Mouse (Mus musculus) liver, embryonic 15.5 days (tissue): Measurements from ENCODE around the gene Npnt. TPM values are rescaled to one million over a fixed set of nuclear protein-coding genes. Genes with fewer than 3 reads are reported as not detected.
A peak's percentile ranks its signal among the peaks of the same experiment; 100 is the strongest.

ENCODE experiments used
- ATAC-seq: fragments of 200-750 bp; cut with Nextera tagmentation; 2 replicates; pipeline ENCODE4 v1.8.0; 2017; ENCODE audit warnings: moderate number of reproducible peaks, mild to moderate bottlenecking, moderate library complexity; ENCODE audit not compliant: insufficient read depth
- H3K27ac ChIP-seq: fragments of 300-500 bp; sonication (generic); replicated peaks from 2 replicates; pipeline ENCODE4 v1.5.1; 2015; ENCODE audit warnings: mild to moderate bottlenecking, inconsistent platforms
- H3K27me3 ChIP-seq: fragments of 300-500 bp; sonication (generic); 2 replicates; pipeline ENCODE4 v1.6.1; 2015; ENCODE audit warnings: mild to moderate bottlenecking, inconsistent platforms
- H3K36me3 ChIP-seq: fragments of 300-500 bp; sonication (generic); replicated peaks from 2 replicates; pipeline ENCODE4 v1.6.1; 2015; ENCODE audit warnings: moderate library complexity, mild to moderate bottlenecking, inconsistent platforms
- H3K4me1 ChIP-seq: fragments of 300-500 bp; sonication (generic); replicated peaks from 2 replicates; pipeline ENCODE4 v1.6.1; 2015; ENCODE audit warnings: inconsistent platforms
- H3K4me2 ChIP-seq: fragments of 300-500 bp; sonication (generic); 2 replicates; pipeline ENCODE4 v1.6.1; 2015; ENCODE audit warnings: moderate library complexity, mild to moderate bottlenecking, inconsistent platforms
- H3K4me3 ChIP-seq: fragments of 300-500 bp; sonication (generic); replicated peaks from 2 replicates; pipeline ENCODE4 v1.5.1; 2015; ENCODE audit warnings: mild to moderate bottlenecking, inconsistent platforms
- H3K9ac ChIP-seq: fragments of 300-500 bp; sonication (generic); 2 replicates; pipeline ENCODE4 v1.6.1; 2015; ENCODE audit warnings: moderate library complexity, mild to moderate bottlenecking, inconsistent platforms
- H3K9me3 ChIP-seq: fragments of 300-500 bp; sonication (generic); replicated peaks from 2 replicates; pipeline ENCODE4 v1.6.1; 2016; ENCODE audit warnings: inconsistent platforms
- WGBS: fragments of 180-500 bp; shearing (Covaris S2); methylation state at CpG from one replicate; pipeline ENCODE4 v1.1.7; 2015; ENCODE audit warnings: mixed read lengths; ENCODE audit not compliant: insufficient replicate concordance; 5-methylcytosine and 5-hydroxymethylcytosine counted together
- polyA plus RNA-seq: library from polyadenylated mRNA; unstranded; fragments of >200 nt; fragmentation: Nextera tagmentation; extraction: Ambion mirVana; gene quantifications from 2 replicates; pipeline ENCODE4 v1.2.1, GENCODE M21; 2015

The Npnt gene
- polyA plus RNA-seq, 1 experiment from 2014 or later: 2.4 TPM

DNA sequence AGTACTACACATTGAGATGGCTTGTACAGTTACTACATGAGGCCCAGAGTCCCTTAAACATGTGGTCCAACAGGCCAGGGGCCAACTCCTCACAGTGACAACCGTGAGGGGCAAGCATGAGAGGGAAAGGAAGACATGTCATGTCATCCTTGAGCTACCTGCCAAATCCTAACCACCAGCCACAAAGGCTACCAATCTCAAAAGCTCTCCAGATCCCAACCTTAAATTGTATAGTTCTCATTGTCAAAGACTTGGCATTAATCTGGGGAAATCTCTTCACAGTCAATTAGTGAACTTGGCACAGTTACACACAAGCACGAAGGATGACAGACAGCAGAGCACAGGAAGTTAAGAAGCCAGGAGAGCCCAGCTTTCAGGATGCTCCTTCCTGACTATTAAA lies 15.4 kb downstream of the Npnt start:
- Histone ChIP-seq H3K36me3 (no peaks in the 10 kb centered on the region), H3K9me3 (no peaks in the 10 kb centered on the region), H3K27me3 (no peaks in the 10 kb centered on the region), H3K4me3 (no peak overlapping the region), H3K4me1 (no peaks in the 10 kb centered on the region), H3K9ac (no peak overlapping the region), H3K4me2 (no peak overlapping the region), H3K27ac (no peak overlapping the region)
- no peak for ATAC-seq
- WGBS: 48% methylated on average over 2 of the region's 2 CpGs

DNA sequence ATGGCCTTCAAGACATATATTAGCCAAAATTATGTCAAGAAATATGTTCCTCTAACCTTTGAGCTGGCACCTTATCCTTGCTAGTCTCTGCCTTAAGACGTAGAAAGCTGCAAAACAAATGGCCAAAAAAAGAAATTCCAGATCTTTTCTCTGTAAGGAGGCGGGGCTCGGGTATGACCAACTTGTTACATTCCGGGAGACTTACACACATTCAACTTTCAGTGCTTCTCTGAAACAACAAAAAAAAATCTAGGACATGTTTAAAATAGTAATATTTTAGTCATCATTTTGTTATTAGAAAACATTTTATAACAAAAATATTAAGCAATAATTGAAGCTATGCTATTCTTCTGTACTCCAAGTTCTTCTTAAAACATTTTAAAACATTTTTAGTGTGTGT lies 18.6 kb downstream of the Npnt start:
- WGBS: 72% methylated on average over 4 of the region's 4 CpGs
- H3K4me1 ChIP-seq: no peaks in the 10 kb centered on the region
- no peaks in the 10 kb centered on the region for H3K36me3 ChIP-seq
- no peak overlapping the region for H3K4me2 ChIP-seq
- H3K9ac ChIP-seq: no peak overlapping the region
- no peaks in the 10 kb centered on the region for H3K9me3 ChIP-seq
- no peak overlapping the region for H3K4me3 ChIP-seq
- no peak for ATAC-seq
- H3K27ac ChIP-seq: no peak overlapping the region
- H3K27me3 ChIP-seq: no peaks in the 10 kb centered on the region

DNA sequence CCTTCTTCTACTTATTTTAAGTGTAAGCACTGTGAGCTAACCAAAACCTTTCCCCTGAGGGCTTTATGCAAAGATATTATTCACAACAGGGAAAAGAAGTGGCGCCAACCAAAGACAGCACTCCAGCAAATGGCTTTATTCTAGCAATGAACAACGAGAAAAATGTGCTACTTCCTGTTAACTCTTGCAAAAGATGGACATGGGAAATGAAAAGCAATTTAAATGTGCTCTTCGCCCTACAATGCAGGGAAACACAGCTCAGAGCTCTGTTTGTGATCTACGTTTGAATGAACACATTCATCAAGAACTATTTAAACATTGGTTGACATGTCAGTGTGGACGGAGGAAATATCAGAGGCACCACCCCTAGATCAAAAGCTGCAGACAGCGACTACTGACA lies 20.2 kb downstream of the Npnt start:
- Histone ChIP-seq H3K9me3 (no peaks in the 10 kb centered on the region), H3K36me3 (no peaks in the 10 kb centered on the region), H3K4me1 (no peaks in the 10 kb centered on the region), H3K27me3 (no peaks in the 10 kb centered on the region), H3K4me3 (no peak overlapping the region), H3K27ac (no peak overlapping the region), H3K4me2 (no peak overlapping the region), H3K9ac (no peak overlapping the region)
- WGBS: 37% methylated on average over 6 of the region's 6 CpGs
- ATAC-seq: no peak

- WGBS: 71% methylated on average over 9 of the region's 9 CpGs
- Histone ChIP-seq H3K27ac (no peak overlapping the region), H3K4me2 (no peak overlapping the region), H3K27me3 (no peaks in the 10 kb centered on the region), H3K9me3 (no peaks in the 10 kb centered on the region), H3K4me3 (no peak overlapping the region), H3K36me3 (no peaks in the 10 kb centered on the region), H3K9ac (no peak overlapping the region), H3K4me1 (no peaks in the 10 kb centered on the region)
- ATAC-seq: no peak
Measured at GRCm38 (mm10) chr3:132928186-132928585, 21.9 kb downstream of the Npnt start.

DNA sequence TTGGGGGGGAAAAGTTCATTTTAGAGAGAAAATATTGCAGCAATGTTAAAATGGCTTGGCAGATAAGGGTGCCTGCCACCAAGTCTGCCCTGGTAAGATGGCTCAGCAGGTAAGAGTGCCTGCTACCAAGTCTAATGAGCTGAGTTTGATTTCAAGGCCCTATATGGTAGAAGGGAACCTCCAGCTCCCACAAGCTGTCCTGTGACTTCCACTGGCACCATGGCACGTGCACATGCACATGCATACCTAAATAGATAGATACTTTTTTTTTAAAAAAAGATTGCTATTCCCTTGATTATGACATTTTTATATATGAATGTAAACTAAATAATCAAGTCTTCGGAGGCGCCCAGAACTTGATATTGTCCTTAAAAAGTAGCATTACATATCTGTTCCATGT lies 30.3 kb downstream of the Npnt start:
- Histone ChIP-seq H3K4me1 (no peaks in the 10 kb centered on the region; the same call in 1 of the 2 replicates), H3K4me3 (no peak overlapping the region), H3K9ac (no peak overlapping the region), H3K27ac (no peak overlapping the region), H3K4me2 (no peak overlapping the region), H3K9me3 (no peaks in the 10 kb centered on the region), H3K27me3 (no peaks in the 10 kb centered on the region), H3K36me3 (no peaks in the 10 kb centered on the region)
- no peak for ATAC-seq
- 64% methylated on average over 3 of the region's 3 CpGs for WGBS

DNA sequence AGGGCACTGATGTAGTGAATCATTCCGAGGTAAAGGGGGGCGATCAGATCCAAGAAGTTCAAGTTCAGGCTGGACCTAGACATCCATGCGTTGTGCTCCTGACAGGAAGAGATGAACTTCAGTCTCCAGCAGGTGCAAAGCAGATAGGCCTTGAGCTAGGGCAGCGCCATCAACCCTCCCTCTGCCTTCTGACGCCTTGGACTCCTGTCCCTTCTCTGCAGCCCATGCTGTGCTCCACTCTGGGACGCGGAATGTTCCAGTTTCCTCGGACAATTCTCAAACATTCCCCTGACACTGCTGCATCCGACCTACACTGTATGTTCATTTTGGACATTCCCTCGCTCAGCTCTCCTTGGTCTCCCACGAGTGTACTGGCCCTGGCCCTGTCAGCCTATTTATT lies 30.9 kb downstream of the Npnt start:
- Histone ChIP-seq H3K27me3 (no peaks in the 10 kb centered on the region), H3K9ac (no peak overlapping the region), H3K27ac (no peak overlapping the region), H3K4me1 (no peaks in the 10 kb centered on the region; the same call in 1 of the 2 replicates), H3K4me3 (no peak overlapping the region), H3K36me3 (no peaks in the 10 kb centered on the region), H3K9me3 (no peaks in the 10 kb centered on the region), H3K4me2 (no peak overlapping the region)
- ATAC-seq: no peak
- WGBS: 72% methylated on average over 11 of the region's 11 CpGs

DNA sequence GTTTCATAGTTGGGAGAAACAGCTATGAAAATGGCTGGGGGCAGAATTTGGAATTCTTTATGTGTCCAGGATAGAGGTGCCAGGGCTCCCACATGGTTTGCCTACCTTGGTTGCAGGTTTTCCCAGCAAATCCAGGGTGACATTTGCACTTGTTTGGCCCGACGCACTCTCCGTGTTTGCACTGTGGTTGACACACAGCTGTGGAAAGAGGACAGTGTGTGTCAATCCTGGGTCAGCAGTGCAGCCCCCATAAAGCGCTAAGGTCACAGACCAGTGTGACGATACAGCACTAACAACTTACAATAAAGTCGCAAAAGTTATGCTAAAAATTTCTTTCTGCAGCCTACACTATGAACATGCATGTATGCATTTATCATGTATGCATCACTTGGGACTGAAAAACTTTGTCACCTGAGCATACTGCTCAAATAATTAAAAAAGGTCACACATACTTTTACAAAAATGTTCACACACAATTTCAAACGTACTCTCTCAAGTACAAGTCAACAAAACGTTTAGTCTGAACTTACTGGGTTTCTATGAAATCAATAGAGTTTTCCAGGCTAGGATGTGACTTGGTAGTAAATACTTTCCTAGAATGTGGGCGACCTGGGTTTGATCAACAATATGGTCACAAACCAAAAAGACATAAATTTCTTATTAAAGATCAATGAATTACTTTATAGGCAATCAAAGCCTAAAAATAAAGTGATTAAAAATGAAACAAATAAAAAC lies 32.6 kb downstream of the Npnt start:
- Histone ChIP-seq H3K36me3 (no peaks in the 10 kb centered on the region), H3K9me3 (no peaks in the 10 kb centered on the region), H3K27ac (no peak overlapping the region), H3K9ac (no peak overlapping the region), H3K4me3 (no peak overlapping the region), H3K27me3 (no peaks in the 10 kb centered on the region), H3K4me1 (no peaks in the 10 kb centered on the region; the same call in 1 of the 2 replicates), H3K4me2 (no peak overlapping the region)
- peak; percentile 67 for ATAC-seq
- WGBS: 67% methylated on average over 9 of the region's 9 CpGs

- no peak overlapping the region for H3K9ac ChIP-seq
- H3K4me3 ChIP-seq: no peak overlapping the region
- no peaks in the 10 kb centered on the region; the same call in 1 of the 2 replicates for H3K4me1 ChIP-seq
- no peak overlapping the region for H3K27ac ChIP-seq
- WGBS: 70% methylated on average over 9 of the region's 9 CpGs
- ATAC-seq: no peak
- no peaks in the 10 kb centered on the region for H3K27me3 ChIP-seq
- no peak overlapping the region for H3K4me2 ChIP-seq
- H3K36me3 ChIP-seq: no peaks in the 10 kb centered on the region
- H3K9me3 ChIP-seq: no peaks in the 10 kb centered on the region
Measured at GRCm38 (mm10) chr3:132915661-132916060, 34.4 kb downstream of the Npnt start.

DNA sequence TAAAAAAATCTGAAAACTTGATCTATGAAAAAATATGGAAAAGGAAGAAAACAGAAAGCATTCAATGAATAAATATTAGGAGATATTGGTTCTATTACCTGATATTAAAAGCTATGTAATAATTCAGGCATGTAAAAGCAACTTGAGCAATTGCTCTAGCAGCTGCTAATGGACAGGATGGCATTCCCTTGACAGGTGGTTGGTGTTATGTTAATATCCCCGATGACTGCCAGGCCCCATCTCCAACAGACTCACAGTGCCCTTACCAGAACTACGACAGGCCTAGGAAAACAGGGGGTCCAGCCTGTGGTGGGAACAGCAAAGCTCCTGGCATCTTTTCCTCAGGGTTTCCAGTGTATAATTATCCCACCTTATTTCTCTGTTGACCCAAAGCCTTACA lies 37.7 kb downstream of the Npnt start:
- Histone ChIP-seq H3K4me3 (no peak overlapping the region), H3K9ac (no peak overlapping the region), H3K27ac (no peak overlapping the region), H3K27me3 (no peaks in the 10 kb centered on the region), H3K9me3 (no peaks in the 10 kb centered on the region), H3K4me2 (no peak overlapping the region), H3K4me1 (no peaks in the 10 kb centered on the region), H3K36me3 (no peaks in the 10 kb centered on the region)
- WGBS: 61% methylated on average over 2 of the region's 2 CpGs
- no peak for ATAC-seq

GRCm38 (mm10) chr3:132911716-132912115 lies 38.4 kb downstream of the Npnt start:
- no peak for ATAC-seq
- WGBS: 47% methylated on average over 4 of the region's 4 CpGs
- H3K27ac ChIP-seq: no peak overlapping the region
- no peaks in the 10 kb centered on the region for H3K27me3 ChIP-seq
- H3K4me1 ChIP-seq: no peaks in the 10 kb centered on the region
- no peak overlapping the region for H3K4me3 ChIP-seq
- H3K9ac ChIP-seq: no peak overlapping the region
- H3K4me2 ChIP-seq: no peak overlapping the region
- no peaks in the 10 kb centered on the region for H3K36me3 ChIP-seq
- H3K9me3 ChIP-seq: no peaks in the 10 kb centered on the region

DNA sequence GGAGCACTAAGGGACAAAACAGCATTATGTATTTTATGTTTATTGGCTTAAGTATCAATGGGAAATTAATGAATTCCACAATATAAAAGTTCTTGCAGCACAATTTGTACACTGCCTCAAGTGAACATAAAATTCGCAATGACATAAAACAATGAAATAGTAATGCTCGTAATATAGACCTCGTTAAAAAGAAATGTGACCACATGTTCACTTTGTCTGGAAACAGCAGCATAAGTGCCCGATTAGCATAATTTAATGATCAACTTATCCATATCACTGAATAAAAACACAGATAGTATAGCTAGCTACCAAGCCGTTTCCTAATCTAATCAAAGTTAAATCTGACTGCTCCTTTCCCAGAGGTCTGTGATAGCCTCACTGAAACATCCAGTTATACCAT lies 39.4 kb downstream of the Npnt start:
- Histone ChIP-seq H3K36me3 (no peaks in the 10 kb centered on the region), H3K4me1 (no peaks in the 10 kb centered on the region), H3K4me3 (no peak overlapping the region), H3K27me3 (no peaks in the 10 kb centered on the region), H3K4me2 (no peak overlapping the region), H3K9me3 (no peaks in the 10 kb centered on the region), H3K27ac (no peak overlapping the region), H3K9ac (no peak overlapping the region)
- ATAC-seq: no peak
- 62% methylated on average over 5 of the region's 5 CpGs for WGBS

DNA sequence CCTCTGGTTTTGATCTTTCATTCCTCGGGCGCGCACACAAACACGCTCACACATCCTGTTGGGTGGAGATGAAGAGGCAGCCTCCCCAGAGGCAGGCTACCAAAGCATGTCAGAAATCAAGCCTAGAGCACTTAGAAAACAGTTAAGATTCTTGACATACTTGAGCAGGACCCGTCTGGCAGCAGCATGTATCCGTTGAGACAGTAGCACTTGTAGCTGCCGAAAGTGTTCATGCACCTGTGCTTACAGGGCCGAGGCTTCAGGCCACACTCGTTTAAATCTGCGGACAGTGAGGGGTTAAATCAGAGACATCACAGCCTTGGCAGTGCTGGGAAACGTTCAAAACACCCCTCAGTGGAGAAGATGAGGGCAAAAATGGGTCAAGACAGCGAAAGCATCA lies 40.4 kb downstream of the Npnt start:
- Histone ChIP-seq H3K9ac (no peak overlapping the region), H3K4me3 (no peak overlapping the region), H3K36me3 (no peaks in the 10 kb centered on the region), H3K9me3 (no peaks in the 10 kb centered on the region), H3K4me1 (no peaks in the 10 kb centered on the region), H3K4me2 (no peak overlapping the region), H3K27ac (no peak overlapping the region), H3K27me3 (no peaks in the 10 kb centered on the region)
- 62% methylated on average over 12 of the region's 12 CpGs for WGBS
- no peak for ATAC-seq
